Mouse (Mus musculus) forebrain, embryonic 15.5 days (tissue): ENCODE results near the gene Pald1. TPM values are rescaled to one million over a fixed set of nuclear protein-coding genes. Genes with fewer than 3 reads are reported as not detected.

Source experiments
- ATAC-seq: fragments of 200-750 bp; cut with Nextera tagmentation; replicated peaks from 2 replicates; pipeline ENCODE4 v1.8.0; 2017; ENCODE audit warnings: mild to moderate bottlenecking, moderate TSS enrichment, moderate library complexity
- H3K27ac ChIP-seq: fragments of 300-500 bp; sonication (generic); replicated peaks from 2 replicates; pipeline ENCODE4 v1.5.1; 2015; ENCODE audit warnings: mild to moderate bottlenecking, inconsistent platforms
- H3K27me3 ChIP-seq: fragments of 300-500 bp; sonication (generic); 2 replicates; pipeline ENCODE4 v1.6.1; 2015; ENCODE audit warnings: inconsistent platforms
- H3K36me3 ChIP-seq: fragments of 300-500 bp; sonication (generic); 2 replicates; pipeline ENCODE4 v1.6.1; 2015; ENCODE audit warnings: mild to moderate bottlenecking, inconsistent platforms
- H3K4me1 ChIP-seq: fragments of 300-500 bp; sonication (generic); 2 replicates; pipeline ENCODE4 v1.6.1; 2015; ENCODE audit warnings: inconsistent platforms
- H3K4me2 ChIP-seq: fragments of 300-500 bp; sonication (generic); replicated peaks from 2 replicates; pipeline ENCODE4 v1.6.1; 2015; ENCODE audit warnings: mild to moderate bottlenecking, inconsistent platforms
- H3K4me3 ChIP-seq: fragments of 300-500 bp; sonication (generic); 2 replicates; pipeline ENCODE4 v1.5.1; 2015; ENCODE audit warnings: mild to moderate bottlenecking, inconsistent platforms
- H3K9ac ChIP-seq: fragments of 300-500 bp; sonication (generic); replicated peaks from 2 replicates; pipeline ENCODE4 v1.6.1; 2015; ENCODE audit warnings: mild to moderate bottlenecking, inconsistent platforms
- H3K9me3 ChIP-seq: fragments of 300-500 bp; sonication (generic); 2 replicates; pipeline ENCODE4 v1.6.1; 2016; ENCODE audit warnings: inconsistent platforms
- WGBS: fragments of 180-500 bp; shearing (Covaris S2); methylation state at CpG from one replicate; pipeline ENCODE4 v1.1.7; 2015; ENCODE audit warnings: mixed read lengths; 5-methylcytosine and 5-hydroxymethylcytosine counted together
- polyA plus RNA-seq: library from polyadenylated mRNA; unstranded; fragments of >200 nt; fragmentation: Nextera tagmentation; extraction: Ambion mirVana; gene quantifications from 2 replicates; pipeline ENCODE4 v1.2.1, GENCODE M21; 2015

The Pald1 gene
- polyA plus RNA-seq, 1 experiment from 2014 or later: 16.5 TPM

DNA sequence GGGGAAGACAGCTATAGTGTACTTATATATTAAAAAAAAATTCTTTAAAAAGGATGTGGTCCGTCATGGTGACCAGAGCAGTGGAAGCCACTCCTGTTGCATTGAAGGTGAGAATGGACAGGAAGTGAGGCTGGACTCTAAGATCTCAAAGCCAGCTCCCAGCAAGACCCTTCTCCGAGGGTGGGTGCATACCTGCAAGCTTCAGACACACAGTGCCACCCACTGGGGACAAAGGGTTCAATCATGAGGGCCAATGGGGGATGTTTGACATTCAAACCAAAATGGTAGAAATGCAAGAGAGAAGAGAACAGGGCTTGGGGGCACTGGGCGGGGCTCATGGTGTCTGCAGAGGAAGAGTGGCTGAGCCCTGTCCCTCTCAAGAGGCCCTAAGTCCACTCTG lies 64.8 kb downstream of the Pald1 start:
- Histone ChIP-seq H3K4me3 (no peak overlapping the region), H3K4me2 (no peak overlapping the region), H3K9me3 (no peaks in the 10 kb centered on the region), H3K27ac (no peak overlapping the region), H3K36me3 (no peaks in the 10 kb centered on the region), H3K4me1 (no peaks in the 10 kb centered on the region), H3K9ac (no peak overlapping the region), H3K27me3 (no peaks in the 10 kb centered on the region)
- no peak for ATAC-seq
- 88% methylated on average over 3 of the region's 3 CpGs for WGBS

- H3K9ac ChIP-seq: no peak overlapping the region
- H3K27ac ChIP-seq: no peak overlapping the region
- no peaks in the 10 kb centered on the region for H3K27me3 ChIP-seq
- 12% methylated on average over 9 of the region's 9 CpGs for WGBS
- no peak overlapping the region for H3K4me3 ChIP-seq
- H3K4me1 ChIP-seq: no peaks in the 10 kb centered on the region
- no peak overlapping the region for H3K4me2 ChIP-seq
- ATAC-seq: no peak
- no peaks in the 10 kb centered on the region for H3K9me3 ChIP-seq
- H3K36me3 ChIP-seq: no peaks in the 10 kb centered on the region
Measured at GRCm38 (mm10) chr10:61315324-61315880, 67.9 kb downstream of the Pald1 start.

- H3K9ac ChIP-seq: no peak overlapping the region
- H3K4me3 ChIP-seq: no peak overlapping the region
- no peaks in the 10 kb centered on the region for H3K4me1 ChIP-seq
- WGBS: 78% methylated on average over 7 of the region's 7 CpGs
- no peaks in the 10 kb centered on the region for H3K9me3 ChIP-seq
- H3K4me2 ChIP-seq: no peak overlapping the region
- H3K27ac ChIP-seq: no peak overlapping the region
- ATAC-seq: no peak
- H3K36me3 ChIP-seq: no peaks in the 10 kb centered on the region
- no peaks in the 10 kb centered on the region for H3K27me3 ChIP-seq
Measured at GRCm38 (mm10) chr10:61313750-61314149, 69.6 kb downstream of the Pald1 start.

DNA sequence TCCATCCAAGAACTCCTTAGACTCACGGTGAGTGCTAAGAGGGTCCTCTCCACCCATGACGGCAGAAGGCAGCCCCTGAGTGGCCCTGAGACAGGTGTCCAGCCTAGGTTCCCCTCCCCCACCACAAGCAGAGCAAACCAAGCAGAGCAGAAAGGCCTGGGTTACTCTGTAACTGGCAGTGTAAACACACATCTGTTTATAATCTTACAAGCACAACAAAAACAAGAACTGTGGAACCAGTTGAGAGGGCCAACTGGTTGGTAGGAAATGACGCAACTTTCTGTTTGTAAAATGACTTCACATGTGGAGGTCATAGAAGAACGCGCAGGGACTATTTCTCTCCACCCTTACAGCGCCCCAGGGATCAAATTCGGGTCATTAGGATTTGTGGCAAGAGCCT lies 70.6 kb downstream of the Pald1 start:
- no peaks in the 10 kb centered on the region for H3K9me3 ChIP-seq

GRCm38 (mm10) chr10:61312159-61312558 lies 71.2 kb downstream of the Pald1 start:
- Histone ChIP-seq H3K4me3 (no peak overlapping the region), H3K9ac (no peak overlapping the region), H3K9me3 (no peaks in the 10 kb centered on the region), H3K4me2 (no peak overlapping the region), H3K36me3 (no peaks in the 10 kb centered on the region), H3K4me1 (no peaks in the 10 kb centered on the region), H3K27me3 (no peaks in the 10 kb centered on the region), H3K27ac (no peak overlapping the region)
- ATAC-seq: no peak
- WGBS: 90% methylated on average over 6 of the region's 6 CpGs

More for the DNA sequence above, 70.6 kb downstream of the Pald1 start:
- WGBS: 71% methylated on average over 7 of the region's 7 CpGs
- no peak overlapping the region for H3K9ac ChIP-seq
- no peak overlapping the region for H3K4me3 ChIP-seq
- H3K4me1 ChIP-seq: no peaks in the 10 kb centered on the region
- no peaks in the 10 kb centered on the region for H3K27me3 ChIP-seq
- no peak for ATAC-seq
- no peak overlapping the region for H3K27ac ChIP-seq
- H3K36me3 ChIP-seq: no peaks in the 10 kb centered on the region
- no peak overlapping the region for H3K4me2 ChIP-seq

GRCm38 (mm10) chr10:61308706-61309320 lies 74.5 kb downstream of the Pald1 start:
- no peaks in the 10 kb centered on the region for H3K9me3 ChIP-seq
- no peaks in the 10 kb centered on the region for H3K36me3 ChIP-seq
- no peaks in the 10 kb centered on the region for H3K4me1 ChIP-seq
- no peak overlapping the region for H3K27ac ChIP-seq
- H3K4me2 ChIP-seq: no peak overlapping the region
- ATAC-seq: no peak
- H3K27me3 ChIP-seq: no peaks in the 10 kb centered on the region
- 69% methylated on average over 12 of the region's 12 CpGs for WGBS
- no peak overlapping the region for H3K9ac ChIP-seq
- H3K4me3 ChIP-seq: no peak overlapping the region

- Histone ChIP-seq H3K9me3 (no peaks in the 10 kb centered on the region), H3K4me2 (no peak overlapping the region), H3K27me3 (no peaks in the 10 kb centered on the region), H3K27ac (no peak overlapping the region), H3K4me1 (no peaks in the 10 kb centered on the region), H3K9ac (no peak overlapping the region), H3K4me3 (no peak overlapping the region), H3K36me3 (no peaks in the 10 kb centered on the region)
- ATAC-seq: no peak
- WGBS: 84% methylated on average over 13 of the region's 13 CpGs
Measured at GRCm38 (mm10) chr10:61305928-61306590, 77.3 kb downstream of the Pald1 start.

- H3K9me3 ChIP-seq: no peaks in the 10 kb centered on the region
- 65% methylated on average over 6 of the region's 6 CpGs for WGBS
- H3K36me3 ChIP-seq: no peaks in the 10 kb centered on the region
- H3K9ac ChIP-seq: no peak overlapping the region
- no peaks in the 10 kb centered on the region for H3K4me1 ChIP-seq
- H3K4me2 ChIP-seq: no peak overlapping the region
- H3K27ac ChIP-seq: no peak overlapping the region
- no peak for ATAC-seq
- H3K27me3 ChIP-seq: no peaks in the 10 kb centered on the region
- H3K4me3 ChIP-seq: no peak overlapping the region
Measured at GRCm38 (mm10) chr10:61304046-61304445, 79.3 kb downstream of the Pald1 start.

GRCm38 (mm10) chr10:61300996-61301395 lies 82.3 kb downstream of the Pald1 start:
- no peaks in the 10 kb centered on the region for H3K4me1 ChIP-seq
- no peaks in the 10 kb centered on the region for H3K9me3 ChIP-seq
- no peak overlapping the region for H3K9ac ChIP-seq
- H3K4me3 ChIP-seq: no peak overlapping the region
- H3K27me3 ChIP-seq: no peaks in the 10 kb centered on the region
- 81% methylated on average over 3 of the region's 3 CpGs for WGBS
- no peak overlapping the region for H3K27ac ChIP-seq
- no peaks in the 10 kb centered on the region for H3K36me3 ChIP-seq
- H3K4me2 ChIP-seq: no peak overlapping the region
- ATAC-seq: no peak

- 90% methylated on average over 7 of the region's 7 CpGs for WGBS
- no peak for ATAC-seq
Measured at GRCm38 (mm10) chr10:61297477-61297876, 85.9 kb downstream of the Pald1 start, which contains the start of gene Prf1. Gene Prf1, plus strand, starts transcription at chr10:61297833.

DNA sequence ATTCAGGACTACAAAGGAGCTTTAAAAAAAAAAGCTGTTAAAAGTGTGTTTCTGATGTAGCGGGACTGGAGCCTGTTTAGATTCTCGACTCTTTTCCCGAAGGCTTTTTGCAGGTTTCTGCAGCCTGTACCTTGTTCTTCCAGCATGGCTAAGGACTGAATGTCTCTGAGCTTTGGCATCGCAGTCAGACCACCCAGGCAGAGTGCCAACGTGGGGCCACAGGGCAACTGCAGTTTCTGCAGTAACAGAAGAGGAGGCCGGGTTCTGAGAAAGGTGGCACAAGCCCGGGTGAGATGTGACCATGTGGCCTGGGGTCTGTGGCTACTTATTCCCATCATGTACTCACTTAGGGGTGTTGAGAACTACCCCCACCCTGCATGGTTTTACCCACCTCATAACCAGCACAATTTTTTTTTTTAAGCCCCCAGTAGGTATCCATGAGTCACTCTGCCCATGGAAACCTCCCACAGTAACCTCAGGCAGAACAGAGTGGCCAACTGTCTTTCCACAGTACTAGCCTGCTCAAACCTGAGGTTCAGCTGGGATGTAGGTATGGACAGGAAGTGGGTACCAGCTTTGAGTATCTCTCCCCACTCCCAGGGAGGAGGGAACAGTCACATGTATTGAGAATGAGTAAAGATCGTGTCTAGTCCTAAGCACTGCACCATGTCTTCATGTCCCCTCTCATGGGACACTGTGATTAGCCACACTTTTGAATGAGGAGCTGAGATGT lies 86.5 kb downstream of the Pald1 start:
- Histone ChIP-seq H3K4me3 (no peak overlapping the region), H3K9ac (no peak overlapping the region), H3K27ac (no peak overlapping the region), H3K9me3 (no peaks in the 10 kb centered on the region), H3K27me3 (no peaks in the 10 kb centered on the region), H3K36me3 (no peaks in the 10 kb centered on the region), H3K4me2 (no peak overlapping the region), H3K4me1 (no peaks in the 10 kb centered on the region)
- no peak for ATAC-seq
- 84% methylated on average over 8 of the region's 8 CpGs for WGBS

More at GRCm38 (mm10) chr10:61297477-61297876, 85.9 kb downstream of the Pald1 start, which contains the start of gene Prf1:
- H3K36me3 ChIP-seq: no peaks in the 10 kb centered on the region
- H3K4me1 ChIP-seq: no peaks in the 10 kb centered on the region
- H3K9me3 ChIP-seq: no peaks in the 10 kb centered on the region
- H3K4me3 ChIP-seq: no peak within 1 kb of the TSS
- no peak within 1 kb of the TSS for H3K4me2 ChIP-seq
- no peak within 1 kb of the TSS for H3K27ac ChIP-seq
- H3K27me3 ChIP-seq: no peaks in the 10 kb centered on the region
- no peak within 1 kb of the TSS for H3K9ac ChIP-seq

- Histone ChIP-seq H3K27ac (no peak overlapping the region), H3K9me3 (no peaks in the 10 kb centered on the region), H3K4me1 (no peaks in the 10 kb centered on the region), H3K4me3 (no peak overlapping the region), H3K4me2 (no peak overlapping the region), H3K9ac (no peak overlapping the region), H3K27me3 (no peaks in the 10 kb centered on the region), H3K36me3 (no peaks in the 10 kb centered on the region)
- ATAC-seq: no peak
- WGBS: 73% methylated on average over 8 of the region's 8 CpGs
Measured at GRCm38 (mm10) chr10:61294242-61294641, 89.1 kb downstream of the Pald1 start.
